Mouse (Mus musculus): ENCODE results near the gene Tmem215. TPM values are rescaled to one million over a fixed set of nuclear protein-coding genes. Genes with fewer than 3 reads are reported as not detected.

Tmem215 gene
- polyA plus RNA-seq, 1 experiment: not detected

DNA sequence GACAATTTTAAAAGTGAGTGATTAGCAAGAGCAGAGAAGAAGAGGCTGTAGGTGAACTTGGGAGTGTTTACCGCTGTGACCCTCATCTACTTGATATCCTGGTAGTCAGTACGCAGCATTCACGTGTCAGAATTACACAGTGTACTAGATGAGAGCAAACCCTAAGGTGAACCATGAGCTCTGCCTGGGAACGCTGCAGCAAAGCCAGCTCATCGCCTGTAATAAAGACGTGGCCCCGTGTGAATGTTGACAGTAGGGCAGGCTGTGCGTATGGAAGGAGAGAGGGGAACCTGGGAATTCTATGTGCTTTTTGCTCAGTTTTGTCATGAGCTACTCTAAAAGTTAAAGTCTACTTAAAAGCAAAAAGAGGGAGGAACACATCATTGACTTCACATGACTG is 19.8 kb downstream of the Tmem215 start:
- no peak overlapping the region for H3K4me3 ChIP-seq
- no peak overlapping the region for H3ac ChIP-seq (ENCODE audit: control insufficient read depth, insufficient read length)
- no peaks in the 10 kb centered on the region for H3K36me3 ChIP-seq (ENCODE audit: control insufficient read depth, insufficient read depth)
- no peak overlapping the region for H3K4me2 ChIP-seq (ENCODE audit: low read depth)
- no peaks in the 10 kb centered on the region for H3K79me2 ChIP-seq (ENCODE audit: control insufficient read depth, insufficient read depth)
- no peaks in the 10 kb centered on the region for H3K27me3 ChIP-seq (ENCODE audit: control insufficient read depth, insufficient read depth, insufficient read length)
- no peak for TF ChIP-seq MYOG (IDR thresholded peaks at IDR 0.05; ENCODE audit: control insufficient read depth in 1 of 3, insufficient read depth in 1 of 3, insufficient read length in 2 of 3, low read depth in 2 of 3)
- TF ChIP-seq E2F4 (IDR thresholded peaks at IDR 0.05; ENCODE audit: insufficient read depth): no peak
- TF ChIP-seq TCF12 (IDR thresholded peaks at IDR 0.05; ENCODE audit: insufficient read depth, poor library complexity, severe bottlenecking): no peak
- no peak for TF ChIP-seq MYOD1 (IDR thresholded peaks at IDR 0.05; ENCODE audit: control insufficient read depth in 1 of 3, insufficient read length in 2 of 3, low read depth in 2 of 3)
- TF ChIP-seq CEBPB (IDR thresholded peaks at IDR 0.05; ENCODE audit: insufficient read depth, poor library complexity, severe bottlenecking): no peak

DNA sequence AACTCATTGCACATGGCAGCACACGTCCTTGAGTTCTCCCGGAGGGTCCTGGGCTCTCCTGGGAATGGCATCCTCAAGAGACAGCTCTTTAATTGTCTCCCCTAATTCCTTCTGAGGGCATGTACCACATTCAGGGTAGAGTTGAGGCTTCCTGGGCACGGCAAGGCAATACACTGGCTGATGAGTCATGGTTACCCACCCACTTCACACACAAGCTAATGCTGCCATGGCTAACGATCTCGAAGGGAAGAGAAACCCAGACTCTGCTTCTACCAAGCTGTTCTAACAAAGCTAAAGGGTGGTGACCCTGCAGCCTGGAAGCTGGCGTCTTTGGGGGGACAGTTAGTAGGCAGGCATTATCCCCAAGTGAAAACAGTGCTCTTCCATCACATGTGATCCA is 24.4 kb downstream of the Tmem215 start:
- TF ChIP-seq MAX (IDR thresholded peaks at IDR 0.05; ENCODE audit: low read depth): no peak
- TF ChIP-seq TCF3 (IDR thresholded peaks at IDR 0.05; ENCODE audit: insufficient read length, low read depth): no peak
- TF ChIP-seq MYOG (IDR thresholded peaks at IDR 0.05; ENCODE audit: control insufficient read depth in 1 of 3, insufficient read depth in 1 of 3, insufficient read length in 2 of 3, low read depth in 2 of 3): no peak
- no peak for TF ChIP-seq CEBPB (IDR thresholded peaks at IDR 0.05; ENCODE audit: insufficient read depth, poor library complexity, severe bottlenecking)
- no peak for TF ChIP-seq POLR2AphosphoS2 (IDR thresholded peaks at IDR 0.05; ENCODE audit: insufficient read length, low read depth)
- TF ChIP-seq REST (IDR thresholded peaks at IDR 0.05; ENCODE audit: insufficient read depth, insufficient read length): no peak
- no peak for TF ChIP-seq USF1 (IDR thresholded peaks at IDR 0.05; ENCODE audit: low read depth)
- TF ChIP-seq MYOD1 (IDR thresholded peaks at IDR 0.05; ENCODE audit: control insufficient read depth in 1 of 3, insufficient read length in 2 of 3, low read depth in 2 of 3): no peak
- no peak for TF ChIP-seq POLR2A (IDR thresholded peaks at IDR 0.05; ENCODE audit: insufficient read length, low read depth)
- no peak for TF ChIP-seq E2F4 (IDR thresholded peaks at IDR 0.05; ENCODE audit: insufficient read depth)
- no peak for TF ChIP-seq SRF (IDR thresholded peaks at IDR 0.05; ENCODE audit: control insufficient read depth, insufficient read length, low read depth)
- no peak for TF ChIP-seq TCF12 (IDR thresholded peaks at IDR 0.05; ENCODE audit: insufficient read depth, poor library complexity, severe bottlenecking)
- H3ac ChIP-seq (ENCODE audit: control insufficient read depth, insufficient read length): no peak overlapping the region
- no peaks in the 10 kb centered on the region for H3K27me3 ChIP-seq (ENCODE audit: control insufficient read depth, insufficient read depth, insufficient read length)
- H3K36me3 ChIP-seq (ENCODE audit: control insufficient read depth, insufficient read depth): no peaks in the 10 kb centered on the region
- no peaks in the 10 kb centered on the region for H3K79me2 ChIP-seq (ENCODE audit: control insufficient read depth, insufficient read depth)
- no peak overlapping the region for H3K4me2 ChIP-seq (ENCODE audit: low read depth)
- H3K4me3 ChIP-seq: no peak overlapping the region

DNA sequence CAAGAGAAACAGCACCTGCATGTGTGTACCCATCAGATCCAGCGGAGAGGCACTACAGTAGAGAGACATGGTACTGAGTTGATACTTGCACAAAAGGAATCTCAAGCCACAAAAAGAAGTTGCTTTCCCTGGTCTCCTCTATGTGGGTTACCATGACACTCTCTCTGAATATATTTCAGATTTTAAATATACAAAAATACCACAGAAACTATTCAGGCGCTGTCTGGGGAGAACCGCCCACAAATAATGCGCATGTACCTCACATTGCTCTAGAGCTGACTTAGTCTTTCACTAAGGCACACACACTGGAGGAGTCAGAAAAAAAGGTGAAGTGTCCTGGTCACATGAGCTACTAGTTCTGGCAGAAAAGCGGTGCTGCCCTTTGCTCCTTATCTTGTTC is 24.8 kb downstream of the Tmem215 start:
- Histone ChIP-seq H3K27me3 (ENCODE audit: control insufficient read depth, insufficient read depth, insufficient read length) (no peaks in the 10 kb centered on the region), H3K79me2 (ENCODE audit: control insufficient read depth, insufficient read depth) (no peaks in the 10 kb centered on the region), H3ac (ENCODE audit: control insufficient read depth, insufficient read length) (no peak overlapping the region), H3K4me2 (ENCODE audit: low read depth) (no peak overlapping the region), H3K36me3 (ENCODE audit: control insufficient read depth, insufficient read depth) (no peaks in the 10 kb centered on the region), H3K4me3 (no peak overlapping the region)
- TF ChIP-seq SRF (IDR thresholded peaks at IDR 0.05; ENCODE audit: control insufficient read depth, insufficient read length, low read depth) (no peak), REST (IDR thresholded peaks at IDR 0.05; ENCODE audit: insufficient read depth, insufficient read length) (no peak), POLR2A (IDR thresholded peaks at IDR 0.05; ENCODE audit: insufficient read length, low read depth) (no peak), POLR2AphosphoS2 (IDR thresholded peaks at IDR 0.05; ENCODE audit: insufficient read length, low read depth) (no peak), E2F4 (IDR thresholded peaks at IDR 0.05; ENCODE audit: insufficient read depth) (no peak), TCF3 (IDR thresholded peaks at IDR 0.05; ENCODE audit: insufficient read length, low read depth) (no peak), CEBPB (IDR thresholded peaks at IDR 0.05; ENCODE audit: insufficient read depth, poor library complexity, severe bottlenecking) (no peak), MYOD1 (IDR thresholded peaks at IDR 0.05; ENCODE audit: control insufficient read depth in 1 of 3, insufficient read length in 2 of 3, low read depth in 2 of 3) (no peak), MYOG (IDR thresholded peaks at IDR 0.05; ENCODE audit: control insufficient read depth in 1 of 3, insufficient read depth in 1 of 3, insufficient read length in 2 of 3, low read depth in 2 of 3) (no peak), MAX (IDR thresholded peaks at IDR 0.05; ENCODE audit: low read depth) (no peak), TCF12 (IDR thresholded peaks at IDR 0.05; ENCODE audit: insufficient read depth, poor library complexity, severe bottlenecking) (no peak), USF1 (IDR thresholded peaks at IDR 0.05; ENCODE audit: low read depth) (no peak)

DNA sequence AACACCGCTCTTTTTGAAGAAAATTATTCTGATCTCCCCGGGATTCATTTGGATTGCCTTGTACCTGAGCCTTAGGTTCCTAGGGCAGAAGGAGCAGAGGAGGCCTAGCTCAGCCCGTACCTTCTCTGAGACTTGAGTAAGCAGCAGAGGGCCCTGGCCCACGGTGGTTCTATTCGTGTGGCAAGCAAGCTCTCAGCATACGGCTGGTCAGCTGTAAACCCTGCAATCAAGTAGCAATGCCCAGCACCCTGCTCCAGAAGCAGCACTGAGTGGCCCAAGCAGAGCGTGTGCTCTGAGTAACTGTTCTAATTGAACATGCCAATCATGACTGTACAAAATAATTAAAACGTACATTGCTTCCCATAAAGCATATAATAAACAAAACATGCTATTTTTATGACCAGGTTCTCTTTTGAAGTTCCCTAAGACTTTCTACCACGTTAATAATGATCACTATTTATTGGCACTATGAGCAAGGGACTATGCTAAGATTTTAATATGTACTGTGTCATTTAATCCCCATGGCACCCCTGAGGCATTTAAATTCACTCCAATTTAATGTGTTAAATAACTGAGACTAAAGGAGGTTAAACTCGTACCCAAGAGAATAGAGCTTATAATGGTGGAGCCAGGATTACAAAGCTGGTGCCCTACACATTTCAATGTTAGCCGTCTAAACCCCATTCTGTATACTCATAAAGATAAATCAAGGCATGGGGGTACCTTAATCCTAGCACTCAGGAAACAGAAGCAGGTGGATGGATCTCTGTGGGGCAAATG is 28.0 kb downstream of the Tmem215 start:
- Histone ChIP-seq H3K27me3 (ENCODE audit: control insufficient read depth, insufficient read depth, insufficient read length) (no peaks in the 10 kb centered on the region), H3K36me3 (ENCODE audit: control insufficient read depth, insufficient read depth) (no peaks in the 10 kb centered on the region)

More for the DNA sequence above, 28.0 kb downstream of the Tmem215 start:
- Histone ChIP-seq H3ac (ENCODE audit: control insufficient read depth, insufficient read length) (no peak overlapping the region), H3K4me2 (ENCODE audit: low read depth) (no peak overlapping the region), H3K79me2 (ENCODE audit: control insufficient read depth, insufficient read depth) (no peaks in the 10 kb centered on the region), H3K4me3 (no peak overlapping the region)
- TF ChIP-seq MAX (IDR thresholded peaks at IDR 0.05; ENCODE audit: low read depth) (no peak), SRF (IDR thresholded peaks at IDR 0.05; ENCODE audit: control insufficient read depth, insufficient read length, low read depth) (no peak), TCF3 (IDR thresholded peaks at IDR 0.05; ENCODE audit: insufficient read length, low read depth) (no peak), REST (IDR thresholded peaks at IDR 0.05; ENCODE audit: insufficient read depth, insufficient read length) (no peak), POLR2AphosphoS2 (IDR thresholded peaks at IDR 0.05; ENCODE audit: insufficient read length, low read depth) (no peak), E2F4 (IDR thresholded peaks at IDR 0.05; ENCODE audit: insufficient read depth) (no peak), MYOD1 (IDR thresholded peaks at IDR 0.05; ENCODE audit: control insufficient read depth in 1 of 3, insufficient read length in 2 of 3, low read depth in 2 of 3) (no peak), MYOG (IDR thresholded peaks at IDR 0.05; ENCODE audit: control insufficient read depth in 1 of 3, insufficient read depth in 1 of 3, insufficient read length in 2 of 3, low read depth in 2 of 3) (no peak), POLR2A (IDR thresholded peaks at IDR 0.05; ENCODE audit: insufficient read length, low read depth) (no peak), CEBPB (IDR thresholded peaks at IDR 0.05; ENCODE audit: insufficient read depth, poor library complexity, severe bottlenecking) (no peak), USF1 (IDR thresholded peaks at IDR 0.05; ENCODE audit: low read depth) (no peak), TCF12 (IDR thresholded peaks at IDR 0.05; ENCODE audit: insufficient read depth, poor library complexity, severe bottlenecking) (no peak)

All from myocyte (in vitro differentiated cells).